Mouse (Mus musculus) macrophage (primary cell): Measurements from ENCODE around the gene Scamp4. TPM values are rescaled to one million over a fixed set of nuclear protein-coding genes. Genes with fewer than 3 reads are reported as not detected.

Experiments
- H3K27ac ChIP-seq: fragments of 350-480 bp; formaldehyde crosslinking; 2 replicates; pipeline ENCODE4 v1.9.0; 2021
- H3K36me3 ChIP-seq: fragments of 350-480 bp; formaldehyde crosslinking; 2 replicates; pipeline ENCODE4 v1.9.0; 2021; ENCODE audit errors: inconsistent target
- H3K4me3 ChIP-seq: fragments of 350-480 bp; formaldehyde crosslinking; 2 replicates; pipeline ENCODE4 v1.9.0; 2021; ENCODE audit errors: inconsistent target
- H3K79me2 ChIP-seq: fragments of 350-480 bp; formaldehyde crosslinking; 2 replicates; pipeline ENCODE4 v1.9.0; 2021; ENCODE audit errors: inconsistent target
- WGBS: methylation state at CpG from one replicate; pipeline ENCODE4 v1.1.7; 2026; ENCODE audit warnings: inconsistent platforms; ENCODE audit not compliant: missing documents; 5-methylcytosine and 5-hydroxymethylcytosine counted together
- polyA plus RNA-seq: library from polyadenylated mRNA; stranded (reverse); fragments of 250-400 nt; gene quantifications from 3 replicates; pipeline ENCODE4 v1.2.4, GENCODE M21; 2018; ENCODE audit warnings: inconsistent platforms
- total RNA-seq, 78 experiments: library from RNA; depleted of rRNA; stranded (reverse); fragments of 250-400 nt; gene quantifications; 1 replicate in 9 of 78; 2 replicates in 24 of 78; 3 replicates in 43 of 78; 4 replicates in 2 of 78; pipeline ENCODE4 v1.2.4; 2018; ENCODE audit warnings: inconsistent platforms in 56 of 78

Gene Scamp4
- total RNA-seq (2018; cell fraction: chromatin; rRNA removed): 10 to 100 TPM in 13 of 26 experiments, 1 to 10 TPM in 13; 2.6 to 18.9 (median 10.4) TPM
- 10 to 100 TPM; 33.6 to 57.3 (median 44.7) TPM for total RNA-seq (2018; cell fraction: cytosol; rRNA removed)
- 10 to 100 TPM in 25 of 26 experiments, 1 to 10 TPM in 1; 8.5 to 48.4 (median 29.4) TPM for total RNA-seq (2018; cell fraction: nucleus; rRNA removed)
- polyA plus RNA-seq: 34.4 to 66.1 TPM (median 53.0 TPM) in 3 replicates

DNA sequence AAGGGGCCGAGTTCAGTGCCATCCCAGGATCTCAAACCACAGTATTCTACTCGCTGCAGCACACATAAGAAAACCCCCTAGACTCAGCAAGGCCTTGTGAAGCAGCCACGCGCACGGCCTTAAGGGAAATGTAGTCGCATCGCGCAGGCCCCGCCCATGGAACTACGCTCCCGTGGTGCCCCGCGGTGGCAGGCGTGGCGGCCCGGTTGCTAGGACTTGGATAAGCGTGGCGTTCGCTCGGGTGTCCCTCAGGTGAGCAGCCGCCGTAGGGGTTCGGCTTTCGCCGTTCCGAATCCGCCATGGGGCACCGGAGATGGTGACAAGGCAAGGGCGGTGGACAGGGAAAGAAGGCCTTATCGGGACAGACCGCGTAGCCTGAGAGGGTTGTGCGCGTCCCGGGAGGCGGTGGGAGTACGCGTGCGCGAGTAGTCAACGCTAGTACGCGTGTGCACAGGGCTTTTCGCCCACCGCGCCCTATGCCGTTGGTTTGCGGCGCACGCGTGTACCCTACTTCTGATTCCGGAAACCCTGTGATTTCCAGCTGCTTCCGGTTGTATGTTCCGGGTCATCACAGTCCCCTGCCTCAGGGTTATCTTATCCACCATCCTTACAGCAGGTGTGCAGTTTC, at the start of gene Scamp4, which contains the start of gene Adat3:
TSS of gene Scamp4 (plus strand) at position 175 of the 628 bp plus-strand sequence.
TSS of gene Adat3 (plus strand) at position 183 of the 628 bp plus-strand sequence.
- peaks cover 47% of the 10 kb centered on the region for H3K79me2 ChIP-seq
- peaks cover 8% of the 10 kb centered on the region for H3K36me3 ChIP-seq
- H3K27ac ChIP-seq: peak within 1 kb of the TSS; percentile 85
- under 1% methylated on average over 54 of the region's 54 CpGs for WGBS
- H3K4me3 ChIP-seq: peak within 1 kb of the TSS; percentile 78

DNA sequence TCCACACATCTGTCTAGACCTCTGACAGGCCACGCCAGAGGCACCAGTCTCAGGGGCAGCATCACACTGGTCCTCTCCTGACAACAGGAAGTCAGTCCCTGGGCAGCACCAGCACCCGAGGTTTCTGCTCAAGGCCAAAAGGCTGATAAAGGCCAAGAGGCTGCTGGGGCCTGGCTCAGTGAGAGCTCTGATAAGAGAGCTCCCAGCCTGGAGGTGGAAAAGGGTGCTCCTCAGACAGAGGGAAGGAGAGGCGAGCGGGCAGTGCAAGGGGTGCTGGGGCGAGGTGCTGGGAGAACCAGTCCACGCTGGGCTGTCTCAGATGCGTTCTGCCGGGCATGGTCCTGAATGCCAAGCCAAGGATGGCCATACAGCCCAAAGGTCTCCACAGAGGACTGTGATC, 49.1 kb upstream of the Scamp4 start:
- Histone ChIP-seq H3K4me3 (no peak overlapping the region), H3K27ac (no peak overlapping the region), H3K36me3 (peaks cover 11% of the 10 kb centered on the region; the same call in 1 of the 2 replicates), H3K79me2 (peaks cover 82% of the 10 kb centered on the region)
- 80% methylated on average over 8 of the region's 8 CpGs for WGBS

DNA sequence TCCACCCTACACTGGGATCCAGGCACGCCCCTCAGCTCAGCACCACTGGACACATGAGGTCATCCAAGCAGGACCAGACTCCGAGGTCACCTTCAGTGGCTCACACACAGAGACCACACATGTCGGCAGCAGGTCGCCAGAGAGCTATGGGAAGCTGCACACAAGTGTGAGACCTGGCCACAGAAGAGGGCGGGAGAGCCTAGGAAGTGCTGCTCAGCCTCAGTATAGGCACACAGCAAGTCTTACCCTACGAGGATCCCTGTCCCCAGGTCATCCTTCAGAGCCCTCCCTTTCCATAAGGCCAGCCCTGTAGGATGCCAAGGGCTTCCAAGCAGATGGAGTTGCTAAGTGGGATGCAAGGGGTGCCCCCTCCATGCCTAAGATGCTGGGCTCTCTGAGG, 48.7 kb upstream of the Scamp4 start:
- 90% methylated on average over 5 of the region's 6 CpGs for WGBS
- peaks cover 86% of the 10 kb centered on the region for H3K79me2 ChIP-seq
- H3K4me3 ChIP-seq: no peak overlapping the region
- no peak overlapping the region for H3K27ac ChIP-seq
- peaks cover 11% of the 10 kb centered on the region; the same call in 1 of the 2 replicates for H3K36me3 ChIP-seq

DNA sequence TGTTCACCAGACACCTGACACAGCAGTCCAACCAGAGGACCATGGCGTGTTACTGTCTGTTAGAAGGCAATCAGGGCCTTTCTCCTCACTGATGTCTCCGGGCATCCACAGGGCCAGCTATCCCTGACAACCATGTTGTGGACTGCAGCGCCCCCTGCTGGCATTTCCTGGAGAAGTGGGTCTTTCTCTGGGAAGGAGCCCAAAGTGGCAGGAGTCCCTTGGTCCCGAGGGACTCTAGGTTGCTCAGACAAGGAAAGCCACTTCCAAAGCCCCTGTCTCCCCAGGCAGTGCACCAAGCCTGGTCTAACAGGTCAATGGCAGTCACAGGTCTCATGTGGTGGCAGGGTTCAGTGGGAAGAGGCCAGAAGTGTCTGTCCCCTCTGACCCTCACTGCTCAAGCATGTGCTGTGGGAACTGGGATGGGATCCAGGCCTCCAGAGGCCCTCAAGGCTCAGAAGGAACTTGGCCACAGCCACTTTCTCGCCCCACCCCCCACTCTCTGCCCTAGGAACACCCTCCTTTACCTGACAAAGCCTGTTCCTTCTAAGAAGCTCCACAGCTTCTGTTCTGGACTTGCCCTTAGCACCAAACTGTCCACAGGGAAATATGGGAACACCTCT, 45.2 kb upstream of the Scamp4 start:
- no peaks in the 10 kb centered on the region for H3K36me3 ChIP-seq
- peaks cover 88% of the 10 kb centered on the region for H3K79me2 ChIP-seq
- no peak overlapping the region for H3K27ac ChIP-seq
- H3K4me3 ChIP-seq: no peak overlapping the region
- WGBS: 59% methylated on average over 5 of the region's 5 CpGs

DNA sequence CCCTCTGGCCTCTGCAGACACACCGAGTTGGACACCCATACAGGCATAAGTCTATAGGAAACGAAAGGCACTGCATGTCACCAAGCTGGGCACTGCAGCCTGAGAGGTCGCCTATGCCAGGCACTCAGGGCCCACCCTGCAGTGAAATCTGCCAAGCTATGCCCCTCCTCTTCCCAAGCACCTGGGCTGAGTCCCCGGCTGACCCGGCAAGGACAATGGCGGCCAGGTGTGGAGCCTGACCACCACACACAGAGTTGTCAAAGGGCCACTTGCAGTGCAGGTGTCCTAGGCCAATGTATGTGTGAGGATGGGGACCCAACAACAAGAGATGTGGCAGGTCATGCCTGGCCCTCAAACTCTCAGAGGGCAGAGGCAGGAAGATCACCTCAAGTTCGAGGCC, 43.2 kb upstream of the Scamp4 start:
- 90% methylated on average over 7 of the region's 7 CpGs for WGBS
- Histone ChIP-seq H3K36me3 (no peaks in the 10 kb centered on the region), H3K27ac (no peak overlapping the region), H3K79me2 (peaks cover 68% of the 10 kb centered on the region), H3K4me3 (no peak overlapping the region)

DNA sequence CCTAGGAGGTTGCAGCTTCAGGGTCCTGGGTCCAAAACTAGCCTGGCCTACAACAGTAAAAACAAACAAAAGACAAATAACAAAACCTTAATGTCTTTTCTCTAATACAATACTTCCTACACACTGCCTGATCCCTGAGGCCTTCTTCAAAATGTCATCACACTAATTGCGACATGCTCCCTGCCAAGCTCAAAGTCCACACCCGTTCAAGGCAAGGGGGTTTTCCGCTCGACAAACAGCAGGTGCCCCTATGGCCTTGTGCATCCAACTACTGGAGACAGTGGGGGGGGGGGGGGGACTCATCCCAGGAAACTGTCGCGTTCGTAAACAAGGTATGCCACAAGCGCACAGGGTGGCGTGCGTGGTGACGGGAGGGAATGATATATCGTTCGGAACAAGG, 42.1 kb upstream of the Scamp4 start:
- H3K27ac ChIP-seq: peak overlapping the region; percentile 94
- H3K36me3 ChIP-seq: no peaks in the 10 kb centered on the region
- WGBS: under 1% methylated on average over 13 of the region's 13 CpGs
- H3K79me2 ChIP-seq: peaks cover 56% of the 10 kb centered on the region
- peak overlapping the region; percentile 99 for H3K4me3 ChIP-seq

DNA sequence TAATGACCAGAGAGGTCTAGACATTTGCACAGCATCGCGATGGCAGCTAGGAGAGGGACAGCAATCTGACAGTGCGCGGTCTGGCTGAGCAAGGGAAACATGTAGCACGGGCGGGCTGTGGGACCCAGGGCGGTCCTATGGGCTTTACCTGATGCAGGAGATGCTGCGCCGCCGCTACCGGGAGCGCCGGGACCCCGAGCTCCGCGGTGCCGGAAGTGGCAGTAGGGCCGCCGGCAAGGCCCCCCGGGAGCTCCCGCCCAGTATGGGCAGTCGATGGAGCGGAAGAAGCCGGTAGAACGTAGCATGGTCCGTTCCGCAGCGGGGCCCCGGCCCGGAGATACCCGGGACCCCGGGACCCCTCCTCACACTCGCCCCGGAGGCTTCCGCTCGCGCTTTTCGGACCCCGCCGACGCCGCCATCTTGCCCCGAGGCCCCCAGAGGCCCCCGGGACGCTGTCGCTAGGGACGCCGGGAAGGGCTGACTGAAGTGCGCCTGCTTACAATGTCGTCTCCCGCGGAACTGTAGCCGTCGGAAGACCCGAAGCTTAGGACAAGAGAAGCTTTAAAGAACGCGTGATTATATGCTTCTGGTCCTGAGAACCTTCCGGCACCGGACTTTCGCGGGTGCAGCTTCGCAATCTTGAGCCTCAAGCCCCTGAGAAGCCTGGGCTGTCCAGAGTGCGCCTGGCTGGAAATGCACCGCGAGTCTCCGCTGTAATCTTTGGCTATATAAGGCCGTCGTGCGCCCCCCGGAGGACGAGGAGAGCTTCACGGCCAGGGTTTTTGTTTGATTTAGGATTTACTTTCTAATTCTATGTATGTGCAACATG, 41.3 kb upstream of the Scamp4 start, which contains the start of gene Rexo1:
TSS of gene Rexo1 (minus strand) at position 445 of the 829 bp plus-strand sequence.
- Histone ChIP-seq H3K4me3 (peak within 1 kb of the TSS; percentile 99), H3K36me3 (no peaks in the 10 kb centered on the region), H3K27ac (peak within 1 kb of the TSS; percentile 94), H3K79me2 (peaks cover 49% of the 10 kb centered on the region)
- under 1% methylated on average over 70 of the region's 72 CpGs for WGBS

DNA sequence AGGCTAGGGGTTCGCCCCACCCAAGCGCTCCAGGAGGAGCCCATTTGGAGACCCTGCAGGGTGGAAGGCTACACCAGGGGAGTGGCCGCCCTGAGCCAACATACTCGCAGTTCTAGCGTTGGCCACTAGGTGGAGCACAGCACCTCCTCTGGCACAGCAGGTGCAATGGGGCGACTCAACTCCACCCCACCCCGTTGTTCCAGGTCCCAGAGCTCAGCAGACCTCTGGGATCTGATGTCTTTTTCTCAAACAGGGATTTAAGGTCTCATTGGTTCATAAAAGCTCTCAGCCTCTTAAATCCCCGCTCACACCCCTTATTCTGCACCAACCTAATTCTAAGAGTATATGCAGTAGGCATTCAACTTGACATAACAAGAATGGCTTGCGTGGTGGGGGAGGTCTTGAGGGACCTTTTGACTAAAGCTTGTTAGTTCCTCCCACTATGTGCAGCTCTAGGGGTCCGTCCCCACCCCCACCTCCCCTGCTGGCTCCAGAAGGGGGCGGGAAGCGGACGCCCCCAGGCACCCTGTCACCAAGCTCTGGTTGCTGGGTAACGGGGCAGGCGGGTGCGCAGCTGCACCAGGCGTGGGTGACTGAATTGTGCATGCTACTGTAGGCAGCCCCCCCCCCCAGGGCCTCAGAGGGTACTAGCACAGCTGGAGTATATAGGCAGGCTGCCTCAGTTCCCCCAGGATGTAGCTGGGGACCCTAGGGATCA, 36.1 kb upstream of the Scamp4 start:
- Histone ChIP-seq H3K4me3 (no peak overlapping the region), H3K79me2 (peaks cover 34% of the 10 kb centered on the region), H3K36me3 (no peaks in the 10 kb centered on the region), H3K27ac (no peak overlapping the region)
- WGBS: 45% methylated on average over 17 of the region's 17 CpGs

DNA sequence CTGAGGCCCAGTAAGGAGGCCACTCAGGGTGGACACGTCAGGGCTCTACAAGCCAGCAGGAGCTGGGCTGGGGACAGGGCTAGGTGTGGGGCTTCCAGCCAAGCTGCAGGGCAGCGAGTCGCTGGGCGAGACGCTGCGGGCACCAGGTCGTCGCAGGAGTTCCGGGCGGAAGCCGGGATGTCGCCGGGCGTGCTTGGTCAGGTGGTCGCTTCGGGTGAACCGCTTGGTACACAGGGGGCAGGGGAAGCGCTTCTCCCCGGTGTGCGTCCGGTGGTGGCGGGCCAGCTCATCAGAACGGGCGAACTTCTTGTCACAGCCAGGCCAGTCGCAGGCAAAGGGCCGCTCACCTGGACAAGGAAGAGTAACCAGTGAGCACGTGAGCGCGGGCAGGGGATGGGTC, 33.8 kb upstream of the Scamp4 start:
- 97% methylated on average over 23 of the region's 29 CpGs for WGBS
- Histone ChIP-seq H3K79me2 (peaks cover 58% of the 10 kb centered on the region), H3K4me3 (no peak overlapping the region), H3K36me3 (no peaks in the 10 kb centered on the region), H3K27ac (no peak overlapping the region)

DNA sequence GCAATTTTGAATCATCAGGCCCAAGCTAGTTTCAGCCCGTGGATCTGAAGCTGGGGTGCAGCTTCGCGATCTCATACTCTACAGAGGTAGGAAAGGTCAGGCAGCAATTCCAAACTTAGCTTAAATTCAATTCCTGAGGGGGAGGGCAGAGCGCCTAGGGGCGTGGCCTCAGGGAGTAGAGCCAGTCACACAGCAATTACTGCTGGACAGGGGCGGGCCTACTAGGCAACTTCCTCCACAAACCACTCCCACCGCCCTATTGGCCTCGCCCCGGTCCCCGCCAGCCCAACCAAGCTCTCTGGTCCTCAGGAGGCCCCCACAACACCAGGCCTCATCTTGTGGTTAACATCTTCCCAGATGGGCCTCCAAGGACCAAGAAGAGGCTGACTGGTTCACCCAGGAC, 33.0 kb upstream of the Scamp4 start:
- Histone ChIP-seq H3K4me3 (peak overlapping the region; percentile 36), H3K27ac (0 out of 2 replicates have a peak overlapping the region, but pooled peaks have one; percentile 33), H3K79me2 (peaks cover 66% of the 10 kb centered on the region), H3K36me3 (no peaks in the 10 kb centered on the region)
- WGBS: 5% methylated on average over 10 of the region's 10 CpGs

DNA sequence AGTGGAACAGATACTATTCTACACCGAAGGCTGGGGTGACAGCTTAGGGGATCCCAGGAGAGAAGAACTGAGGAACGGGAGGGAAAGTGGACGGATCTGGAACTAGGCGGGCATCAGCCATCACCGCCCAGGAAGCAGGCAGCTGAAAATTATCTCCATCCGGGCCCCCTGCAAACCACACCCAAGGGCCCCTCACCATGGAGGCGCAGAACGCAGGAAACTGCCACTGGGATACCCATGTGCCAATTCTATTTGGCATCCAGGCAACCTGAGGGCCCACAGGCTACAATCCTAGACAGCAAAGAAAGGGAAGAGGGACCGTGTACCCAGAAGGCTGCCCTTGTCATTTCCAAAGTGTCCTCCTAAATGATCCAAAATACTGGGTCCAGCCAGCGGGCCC, 32.3 kb upstream of the Scamp4 start:
- peak overlapping the region; percentile 33 for H3K27ac ChIP-seq
- no peaks in the 10 kb centered on the region for H3K36me3 ChIP-seq
- peak overlapping the region; percentile 36 for H3K4me3 ChIP-seq
- peaks cover 73% of the 10 kb centered on the region for H3K79me2 ChIP-seq
- WGBS: 62% methylated on average over 9 of the region's 10 CpGs

DNA sequence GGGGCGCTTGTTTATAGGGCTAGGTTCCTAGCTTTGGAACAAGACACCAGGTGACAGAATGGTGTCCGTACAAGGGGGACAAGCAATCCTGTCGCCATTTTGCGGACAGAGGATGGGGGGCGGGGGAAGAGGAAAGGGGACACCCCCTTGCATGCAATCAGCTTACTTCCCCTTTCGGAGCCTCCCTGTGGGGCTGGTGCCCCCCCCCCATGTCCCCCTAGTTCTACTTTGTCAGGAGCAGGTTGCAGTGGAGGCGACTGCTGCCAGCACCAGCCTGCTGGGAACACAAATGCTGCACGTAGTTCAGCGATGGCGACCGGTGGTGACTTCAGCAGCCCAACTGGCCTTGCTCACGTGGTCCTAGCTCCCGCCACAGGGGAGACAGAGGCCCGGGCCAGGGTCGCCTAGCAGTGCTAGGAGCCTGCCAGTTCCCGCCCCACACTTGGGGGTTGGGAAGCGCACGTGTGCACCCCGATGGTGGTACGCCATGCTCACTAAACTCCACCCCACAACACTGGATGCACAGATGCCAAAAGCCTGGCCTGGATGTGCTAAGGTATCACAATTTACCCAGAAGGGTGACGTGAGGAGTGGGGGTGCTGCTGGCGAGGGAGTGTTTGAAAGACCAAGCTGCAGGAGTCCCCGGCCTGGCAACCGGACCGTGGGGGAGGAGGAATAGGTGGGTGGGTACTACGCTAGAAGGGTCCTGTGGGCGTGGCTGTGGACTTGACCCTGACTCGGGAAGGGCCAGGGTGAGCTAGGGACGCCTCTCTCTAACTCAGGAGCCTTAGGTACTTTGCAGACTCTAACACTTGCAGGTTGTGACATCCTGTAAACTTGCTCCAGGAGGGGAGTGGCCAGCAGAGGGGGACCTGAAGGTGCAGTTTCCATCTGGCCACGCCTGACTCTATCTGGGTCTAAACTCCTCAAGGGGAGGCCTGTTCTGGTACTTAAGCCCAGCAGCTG, 31.5 kb upstream of the Scamp4 start:
- Histone ChIP-seq H3K79me2 (peaks cover 80% of the 10 kb centered on the region), H3K36me3 (no peaks in the 10 kb centered on the region), H3K27ac (peak overlapping the region; percentile 33), H3K4me3 (peak overlapping the region; percentile 36; the same call in 1 of the 2 replicates)
- WGBS: 17% methylated on average over 27 of the region's 30 CpGs

DNA sequence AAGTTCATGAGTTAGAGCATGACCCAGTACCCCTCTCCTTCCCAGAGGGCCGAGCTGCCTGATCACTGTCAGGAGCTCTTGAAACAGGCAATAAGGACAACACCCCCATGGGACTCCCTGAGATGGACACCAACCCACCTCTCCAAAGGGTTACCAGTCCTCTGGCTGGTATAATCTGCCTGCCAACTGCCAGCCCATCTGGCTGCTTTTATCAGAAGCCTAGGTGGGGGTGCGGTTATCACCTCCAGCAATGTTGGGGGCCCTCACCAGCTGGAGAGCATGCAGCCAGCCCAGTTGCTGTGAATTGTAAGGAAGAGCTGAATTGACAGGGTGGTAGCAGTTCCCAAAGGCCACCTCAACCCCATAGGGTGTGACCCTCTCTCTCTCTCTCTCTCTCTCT, 30.2 kb upstream of the Scamp4 start:
- Histone ChIP-seq H3K36me3 (no peaks in the 10 kb centered on the region), H3K4me3 (no peak overlapping the region), H3K27ac (no peak overlapping the region), H3K79me2 (peaks cover 82% of the 10 kb centered on the region)
- 92% methylated on average over 2 of the region's 2 CpGs for WGBS
